Mouse (Mus musculus) cerebellum, adult 2 months (tissue): ENCODE measurements around the gene Slc1a5. TPM values are rescaled to one million over a fixed set of nuclear protein-coding genes. Genes with fewer than 3 reads are reported as not detected.

Experiments
- DNase-seq, 2 experiments: peaks; one replicate each; pipeline ENCODE4 v3.0.0; 2021
- H3K27ac ChIP-seq: fragments of 200-500 bp; 2 replicates; pipeline ENCODE4 v1.5.1; 2012; ENCODE audit warnings: low read length, control low read depth, inconsistent platforms; ENCODE audit not compliant: insufficient read depth
- H3K27me3 ChIP-seq: fragments of 200-500 bp; 2 replicates; pipeline ENCODE4 v1.6.1; 2012; ENCODE audit warnings: inconsistent platforms, mild to moderate bottlenecking, low read length, moderate library complexity; ENCODE audit not compliant: control insufficient read depth, insufficient read depth
- H3K4me1 ChIP-seq: fragments of 200-500 bp; 2 replicates; pipeline ENCODE4 v1.6.1; 2011; ENCODE audit warnings: low read length; ENCODE audit not compliant: control insufficient read depth, insufficient read depth
- H3K4me3 ChIP-seq: fragments of 200-500 bp; replicated peaks from 2 replicates; pipeline ENCODE3; 2011; ENCODE audit warnings: mild to moderate bottlenecking, low read depth, low read length, control low read depth; ENCODE audit not compliant: insufficient read depth
- CTCF ChIP-seq: fragments of 200-500 bp; IDR thresholded peaks from 2 replicates; pipeline ENCODE4 v1.5.1; 2011; ENCODE audit warnings: low read depth, mild to moderate bottlenecking, control low read depth, low read length, moderate library complexity, borderline replicate concordance; ENCODE audit not compliant: insufficient read depth
- POLR2A ChIP-seq: fragments of 200-500 bp; IDR thresholded peaks from 2 replicates; pipeline ENCODE4 v1.6.1; 2011; ENCODE audit warnings: low read length, control low read depth, borderline replicate concordance; ENCODE audit not compliant: insufficient read depth
- WGBS: fragments of 180-500 bp; shearing (Covaris S2); methylation state at CpG from one replicate; pipeline ENCODE4 v1.1.7; 2018; 5-methylcytosine and 5-hydroxymethylcytosine counted together
- polyA plus RNA-seq: library from polyadenylated mRNA; depleted of rRNA; stranded (reverse); fragments of >200 nt; gene quantifications from 2 replicates; pipeline ENCODE4 v1.2.3, GENCODE M21; 2012; rRNA removed

Slc1a5 gene
- 3.5 and 4.0 TPM in 2 replicates for polyA plus RNA-seq

GRCm38 (mm10) chr7:16780825-16781554 lies at the start of gene Slc1a5:
Slc1a5 (plus strand) TSS chr7:16781340.
- Histone ChIP-seq H3K27ac (no peak within 1 kb of the TSS), H3K4me3 (peak within 1 kb of the TSS; percentile 28), H3K4me1 (no peaks in the 10 kb centered on the region), H3K27me3 (no peaks in the 10 kb centered on the region)
- WGBS = 3% methylated on average over 34 of the region's 34 CpGs
- peak; percentile 56 to 61 for DNase-seq
- TF ChIP-seq POLR2A (no peak), CTCF (no peak)

GRCm38 (mm10) chr7:16731893-16732422 lies 49.2 kb upstream of the Slc1a5 start:
- Histone ChIP-seq H3K4me3 (no peak overlapping the region), H3K27me3 (no peaks in the 10 kb centered on the region), H3K27ac (no peak overlapping the region), H3K4me1 (peaks cover 3% of the 10 kb centered on the region; the same call in 1 of the 2 replicates)
- WGBS = 40% methylated on average over 7 of the region's 7 CpGs
- no peak for TF ChIP-seq CTCF
- no peak for TF ChIP-seq POLR2A
- DNase-seq = no peak

GRCm38 (mm10) chr7:16737606-16738072 lies 43.5 kb upstream of the Slc1a5 start:
- Histone ChIP-seq H3K27me3 (no peaks in the 10 kb centered on the region), H3K4me3 (peak overlapping the region; percentile 51), H3K27ac (no peak overlapping the region), H3K4me1 (peaks cover 16% of the 10 kb centered on the region)
- peak in 1 of 2 experiments; percentile 43 for DNase-seq
- 30% methylated on average over 10 of the region's 10 CpGs for WGBS
- no peak for TF ChIP-seq POLR2A
- no peak for TF ChIP-seq CTCF

- TF ChIP-seq CTCF (no peak), POLR2A (peak; percentile 64; the same call in 1 of the 2 replicates)
These were observed 43.0 kb upstream of the Slc1a5 start, which contains the start of gene Ap2s1 for GRCm38 (mm10) chr7:16738073-16738696. Ap2s1 (plus strand) TSS chr7:16738410.

GRCm38 (mm10) chr7:16739056-16739604 lies 42.0 kb upstream of the Slc1a5 start:
- DNase-seq = no peak
- WGBS = 56% methylated on average over 10 of the region's 10 CpGs
- no peaks in the 10 kb centered on the region for H3K27me3 ChIP-seq
- no peak for TF ChIP-seq CTCF
- TF ChIP-seq POLR2A = no peak
- H3K4me3 ChIP-seq = peak overlapping the region; percentile 95
- H3K27ac ChIP-seq = no peak overlapping the region
- peaks cover 16% of the 10 kb centered on the region for H3K4me1 ChIP-seq

More at GRCm38 (mm10) chr7:16738073-16738696, 43.0 kb upstream of the Slc1a5 start, which contains the start of gene Ap2s1:
- 1% methylated on average over 34 of the region's 34 CpGs for WGBS
- Histone ChIP-seq H3K27me3 (no peaks in the 10 kb centered on the region), H3K4me1 (peaks cover 16% of the 10 kb centered on the region), H3K4me3 (peak within 1 kb of the TSS; percentile 95), H3K27ac (peak within 1 kb of the TSS; percentile 39; the same call in 1 of the 2 replicates)
- peak; percentile 98 to 99 for DNase-seq

GRCm38 (mm10) chr7:16745373-16745772 lies 35.8 kb upstream of the Slc1a5 start:
- Histone ChIP-seq H3K4me1 (peaks cover 10% of the 10 kb centered on the region), H3K27me3 (no peaks in the 10 kb centered on the region), H3K27ac (no peak overlapping the region), H3K4me3 (no peak overlapping the region)
- no peak for DNase-seq
- TF ChIP-seq CTCF (no peak), POLR2A (no peak)
- WGBS = 94% methylated on average over 4 of the region's 4 CpGs

GRCm38 (mm10) chr7:16746093-16746492 lies 35.0 kb upstream of the Slc1a5 start:
- Histone ChIP-seq H3K4me1 (peaks cover 8% of the 10 kb centered on the region), H3K4me3 (no peak overlapping the region), H3K27me3 (no peaks in the 10 kb centered on the region), H3K27ac (no peak overlapping the region)
- TF ChIP-seq CTCF (peak; percentile 60; the same call in 1 of the 2 replicates), POLR2A (no peak)
- WGBS = 61% methylated on average over 3 of the region's 3 CpGs
- peak; percentile 39 to 61 for DNase-seq
